Mouse (Mus musculus) lung, adult 18-20 months (tissue): Measurements from ENCODE around the gene Kcnq1.

Experiments
- DNase-seq, 2 experiments: peaks; one replicate each; pipeline ENCODE4 v3.0.0; 2022; ENCODE audit warnings: mixed read lengths in 2 of 2

The Kcnq1 gene

GRCm38 (mm10) chr7:143469946-143470345 is 363.8 kb downstream of the Kcnq1 start:
- DNase-seq, result peak; percentile 52 to 73

- DNase-seq, result peak; percentile 75 to 82
These were observed 367.4 kb downstream of the Kcnq1 start, which contains the start of gene Slc22a18 for GRCm38 (mm10) chr7:143473347-143474101. Gene Slc22a18, plus strand, starts transcription at chr7:143473736.

- DNase-seq, result peak in 1 of 2 experiments; percentile 42
These were observed 368.6 kb downstream of the Kcnq1 start for GRCm38 (mm10) chr7:143474811-143475210.

- DNase-seq, result no peak
These were observed 369.7 kb downstream of the Kcnq1 start for GRCm38 (mm10) chr7:143475876-143476275.
